Mouse (Mus musculus) spleen, adult 2 months (tissue): ENCODE data around the gene Prkcb. TPM values are rescaled to one million over a fixed set of nuclear protein-coding genes. Genes with fewer than 3 reads are reported as not detected.

Experiments used
- DNase-seq, 2 experiments: peaks; one replicate each; pipeline versions ENCODE4 v3.0.0 to v3.0.0-alpha.2; 2012 to 2021; ENCODE audit warnings: low spot score in 2 of 2, low read depth in 1 of 2
- H3K27ac ChIP-seq: fragments of 200-500 bp; 2 replicates; pipeline ENCODE4 v1.5.1; 2012; ENCODE audit warnings: low read length, inconsistent platforms; ENCODE audit not compliant: insufficient read depth
- H3K27me3 ChIP-seq: fragments of 200-500 bp; 2 replicates; pipeline ENCODE4 v1.6.1; 2012; ENCODE audit warnings: mild to moderate bottlenecking, moderate library complexity, low read length, inconsistent platforms; ENCODE audit not compliant: control insufficient read depth, insufficient read depth
- H3K36me3 ChIP-seq: fragments of 200-500 bp; 2 replicates; pipeline ENCODE4 v1.6.1; 2012; ENCODE audit warnings: mild to moderate bottlenecking, low read length, inconsistent platforms; ENCODE audit not compliant: control insufficient read depth, insufficient read depth
- H3K4me1 ChIP-seq: fragments of 200-500 bp; 2 replicates; pipeline ENCODE4 v1.6.1; 2011; ENCODE audit warnings: inconsistent platforms; ENCODE audit not compliant: control insufficient read depth, insufficient read depth, insufficient read length
- H3K4me3 ChIP-seq: fragments of 200-500 bp; 2 replicates; pipeline ENCODE4 v1.5.1; 2011; ENCODE audit warnings: mild to moderate bottlenecking, inconsistent platforms; ENCODE audit not compliant: insufficient read depth, insufficient read length; ENCODE audit errors: extremely low read depth
- CTCF ChIP-seq: fragments of 200-500 bp; IDR thresholded peaks from 2 replicates; pipeline ENCODE4 v1.5.1; 2011; ENCODE audit warnings: mild to moderate bottlenecking, inconsistent platforms; ENCODE audit not compliant: insufficient read depth, insufficient read length, insufficient replicate concordance; ENCODE audit errors: extremely low read depth
- POLR2A ChIP-seq: fragments of 200-500 bp; IDR thresholded peaks from 2 replicates; pipeline ENCODE4 v1.6.1; 2011; ENCODE audit warnings: low read depth, low read length, inconsistent platforms
- WGBS: fragments of 180-500 bp; shearing (Covaris S2); methylation state at CpG from one replicate; pipeline ENCODE4 v1.1.7; 2018; 5-methylcytosine and 5-hydroxymethylcytosine counted together
- polyA plus RNA-seq: library from polyadenylated mRNA; depleted of rRNA; stranded (reverse); fragments of >200 nt; gene quantifications from 2 replicates; pipeline ENCODE4 v1.2.3, GENCODE M21; 2012

The Prkcb gene
- polyA plus RNA-seq, 1 experiment, result 106 TPM

DNA sequence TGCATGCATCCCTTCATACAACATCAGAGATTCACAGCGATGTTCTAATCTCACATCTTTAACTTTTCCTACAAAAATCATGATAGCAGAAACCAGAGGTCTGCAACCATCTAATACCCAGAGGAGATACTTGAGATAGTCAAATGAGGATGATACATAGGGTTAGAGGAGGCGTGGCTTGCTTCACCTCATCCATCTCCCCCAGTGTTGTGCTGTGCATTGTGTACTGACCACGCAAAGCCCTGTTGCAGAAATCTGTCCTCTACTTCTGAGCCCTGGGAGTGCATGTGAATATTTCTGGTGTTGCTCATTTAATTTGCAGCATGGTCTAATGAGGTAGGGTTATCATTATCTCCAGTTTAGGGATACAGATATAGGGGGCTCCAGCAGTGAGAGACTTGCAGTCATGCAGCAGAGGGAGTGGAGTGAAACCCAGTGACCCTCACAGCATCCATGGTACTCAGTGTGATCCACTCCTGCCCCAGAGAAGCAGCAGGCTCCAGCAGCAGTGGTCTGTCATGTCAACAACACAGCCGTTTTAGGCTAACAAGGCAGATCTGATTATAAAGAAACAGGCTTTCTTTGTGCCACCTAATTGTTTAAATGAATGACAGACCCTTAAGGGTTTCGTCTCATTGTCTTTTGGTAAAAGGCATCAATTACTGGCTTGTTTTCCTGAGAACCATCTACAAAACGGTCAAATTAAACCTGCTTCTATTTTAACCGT lies 269.7 kb downstream of the Prkcb start:
- no peaks in the 10 kb centered on the region; the same call in 1 of the 2 replicates for H3K36me3 ChIP-seq
- no peak for TF ChIP-seq POLR2A
- TF ChIP-seq CTCF, result no peak
- H3K4me3 ChIP-seq, result no peak overlapping the region
- H3K27me3 ChIP-seq, result no peaks in the 10 kb centered on the region
- no peaks in the 10 kb centered on the region for H3K4me1 ChIP-seq
- H3K27ac ChIP-seq, result no peak overlapping the region
- no peak for DNase-seq
- 81% methylated on average over 7 of the region's 7 CpGs for WGBS

DNA sequence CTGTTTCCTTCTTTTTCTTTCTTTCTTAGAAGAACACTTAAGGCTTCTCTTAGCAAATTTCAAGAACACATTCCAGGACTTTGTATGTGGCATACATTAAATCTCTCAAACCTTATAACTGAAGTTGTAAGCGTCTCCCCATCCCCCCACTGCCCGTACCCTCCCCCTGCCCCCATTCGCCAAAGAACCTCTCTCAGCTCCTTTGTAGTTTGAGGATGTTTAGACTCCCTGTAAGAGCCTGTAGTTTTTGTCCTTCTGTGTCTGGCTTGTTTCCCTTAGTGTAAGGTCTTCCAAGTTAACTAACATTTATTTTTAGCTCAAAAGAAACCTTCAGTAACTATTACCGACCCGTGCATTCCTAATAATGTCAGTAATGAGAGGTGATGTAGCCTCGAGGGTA lies 270.4 kb downstream of the Prkcb start:
- TF ChIP-seq POLR2A (no peak), CTCF (no peak)
- 73% methylated on average over 6 of the region's 6 CpGs for WGBS
- no peak overlapping the region for H3K27ac ChIP-seq
- H3K4me1 ChIP-seq, result no peaks in the 10 kb centered on the region
- no peak for DNase-seq
- H3K27me3 ChIP-seq, result no peaks in the 10 kb centered on the region
- no peaks in the 10 kb centered on the region; the same call in 1 of the 2 replicates for H3K36me3 ChIP-seq
- H3K4me3 ChIP-seq, result no peak overlapping the region

GRCm38 (mm10) chr7:122562586-122562985 lies 274.0 kb downstream of the Prkcb start:
- WGBS, result 83% methylated on average over 5 of the region's 5 CpGs
- H3K27me3 ChIP-seq, result no peaks in the 10 kb centered on the region
- no peak overlapping the region for H3K4me3 ChIP-seq
- H3K4me1 ChIP-seq, result no peaks in the 10 kb centered on the region
- no peak for DNase-seq
- no peak for TF ChIP-seq POLR2A
- no peak for TF ChIP-seq CTCF
- no peak overlapping the region for H3K27ac ChIP-seq
- peaks cover 3% of the 10 kb centered on the region; the same call in 1 of the 2 replicates for H3K36me3 ChIP-seq

GRCm38 (mm10) chr7:122565371-122565770 lies 276.8 kb downstream of the Prkcb start:
- H3K36me3 ChIP-seq, result peaks cover 8% of the 10 kb centered on the region
- H3K4me1 ChIP-seq, result no peaks in the 10 kb centered on the region
- H3K27ac ChIP-seq, result no peak overlapping the region
- no peak overlapping the region for H3K4me3 ChIP-seq
- no peak for TF ChIP-seq CTCF
- no peak for TF ChIP-seq POLR2A
- H3K27me3 ChIP-seq, result no peaks in the 10 kb centered on the region
- DNase-seq, result no peak
- 85% methylated on average over 1 of the region's 1 CpGs for WGBS

GRCm38 (mm10) chr7:122566011-122566410 lies 277.5 kb downstream of the Prkcb start:
- H3K36me3 ChIP-seq, result peaks cover 12% of the 10 kb centered on the region
- no peaks in the 10 kb centered on the region for H3K4me1 ChIP-seq
- no peaks in the 10 kb centered on the region for H3K27me3 ChIP-seq
- no peak for DNase-seq
- WGBS, result 84% methylated on average over 7 of the region's 7 CpGs
- no peak for TF ChIP-seq POLR2A
- no peak for TF ChIP-seq CTCF
- H3K4me3 ChIP-seq, result no peak overlapping the region
- H3K27ac ChIP-seq, result no peak overlapping the region

- Histone ChIP-seq H3K4me3 (no peak overlapping the region), H3K36me3 (peaks cover 13% of the 10 kb centered on the region), H3K27me3 (no peaks in the 10 kb centered on the region), H3K27ac (no peak overlapping the region), H3K4me1 (no peaks in the 10 kb centered on the region)
- DNase-seq, result no peak
- WGBS, result 91% methylated on average over 7 of the region's 7 CpGs
- TF ChIP-seq POLR2A (no peak), CTCF (no peak)
Measured at GRCm38 (mm10) chr7:122568787-122569186, 280.2 kb downstream of the Prkcb start.

- Histone ChIP-seq H3K4me1 (no peaks in the 10 kb centered on the region), H3K27me3 (no peaks in the 10 kb centered on the region), H3K4me3 (no peak overlapping the region), H3K36me3 (peaks cover 14% of the 10 kb centered on the region), H3K27ac (no peak overlapping the region)
- TF ChIP-seq POLR2A, result no peak
- no peak for TF ChIP-seq CTCF
- DNase-seq, result no peak
- 91% methylated on average over 4 of the region's 4 CpGs for WGBS
Measured at GRCm38 (mm10) chr7:122570407-122570806, 281.9 kb downstream of the Prkcb start.
